Mouse (Mus musculus): ENCODE measurements around the gene Zfp740. TPM values are rescaled to one million over a fixed set of nuclear protein-coding genes. Genes with fewer than 3 reads are reported as not detected.

Gene Zfp740
- polyA plus RNA-seq, 1 experiment from 2014 or later: 64.1 TPM

DNA sequence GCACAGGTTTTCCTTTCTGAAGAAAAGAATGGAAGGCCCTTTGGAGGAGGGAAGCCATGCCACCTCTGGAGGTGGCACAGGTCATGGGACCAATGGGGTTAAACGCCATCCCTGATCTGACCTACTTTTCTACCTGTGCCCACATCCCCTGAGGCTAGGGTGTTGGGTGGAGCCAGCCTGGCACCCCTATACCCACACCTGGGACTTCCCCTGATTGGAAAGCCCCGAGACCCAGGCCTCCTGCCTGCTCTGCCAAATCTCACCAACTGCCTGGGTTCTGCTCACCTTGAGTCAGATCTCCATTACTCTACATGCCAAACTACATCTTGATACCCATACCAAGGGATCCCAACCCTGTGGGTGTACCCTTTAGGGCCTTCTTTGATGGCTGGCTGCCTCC lies 60.0 kb downstream of the Zfp740 start:
- no peak overlapping the region for H3K27ac ChIP-seq (ENCODE audit: low read depth)
- H3K4me2 ChIP-seq: no peak overlapping the region
- 63% methylated on average over 2 of the region's 2 CpGs for WGBS
- TF ChIP-seq CTCF (IDR thresholded peaks at IDR 0.05; ENCODE audit: low read depth): no peak
- H3K4me3 ChIP-seq (ENCODE audit: low read depth, low read length): no peak overlapping the region
- no peaks in the 10 kb centered on the region for H3K27me3 ChIP-seq (ENCODE audit: insufficient read depth, low read length)
- no peak overlapping the region for H3K9ac ChIP-seq
- no peak for ATAC-seq (ENCODE audit: insufficient read depth)
- no peak for DNase-seq
- no peaks in the 10 kb centered on the region for H3K9me3 ChIP-seq (ENCODE audit: low read depth, low read length)
- H3K36me3 ChIP-seq (ENCODE audit: insufficient read depth): no peaks in the 10 kb centered on the region
- H3K4me1 ChIP-seq (ENCODE audit: insufficient read depth): peaks cover 12% of the 10 kb centered on the region

Other genes with a start within 250 kb of the Zfp740 start
- 0.05 TPM in 2 replicates for gene Krt78, start 249.0 kb upstream of the Zfp740 start, polyA plus RNA-seq (2014; fragmentation: Nextera tagmentation; extraction: Ambion mirVana)
- gene Krt8, start 198.8 kb upstream of the Zfp740 start, polyA plus RNA-seq (2014; fragmentation: Nextera tagmentation; extraction: Ambion mirVana): 183 and 192 TPM in 2 replicates
- gene Krt18, start 175.1 kb upstream of the Zfp740 start, polyA plus RNA-seq (2014; fragmentation: Nextera tagmentation; extraction: Ambion mirVana): 148 TPM in 2 replicates
- gene Eif4b, start 129.5 kb upstream of the Zfp740 start, polyA plus RNA-seq (2014; fragmentation: Nextera tagmentation; extraction: Ambion mirVana): 134 and 137 TPM in 2 replicates
- 48.3 and 56.9 TPM in 2 replicates for gene Tns2, start 102.8 kb upstream of the Zfp740 start, polyA plus RNA-seq (2014; fragmentation: Nextera tagmentation; extraction: Ambion mirVana)
- 11.5 and 13.6 TPM in 2 replicates for gene Spryd3, start 67.0 kb upstream of the Zfp740 start, polyA plus RNA-seq (2014; fragmentation: Nextera tagmentation; extraction: Ambion mirVana)
- gene Igfbp6, start 58.9 kb upstream of the Zfp740 start, polyA plus RNA-seq (2014; fragmentation: Nextera tagmentation; extraction: Ambion mirVana): 6.8 and 7.2 TPM in 2 replicates
- 0.16 and 0.19 TPM in 2 replicates for gene Soat2, start 52.7 kb upstream of the Zfp740 start, polyA plus RNA-seq (2014; fragmentation: Nextera tagmentation; extraction: Ambion mirVana)
- 59.1 and 68.1 TPM in 2 replicates for gene Csad, start 1.5 kb downstream of the Zfp740 start, polyA plus RNA-seq (2014; fragmentation: Nextera tagmentation; extraction: Ambion mirVana)
- 1.4 and 2.6 TPM in 2 replicates for gene Itgb7, start 28.7 kb downstream of the Zfp740 start, polyA plus RNA-seq (2014; fragmentation: Nextera tagmentation; extraction: Ambion mirVana)
- gene Rarg, start 54.3 kb downstream of the Zfp740 start, polyA plus RNA-seq (2014; fragmentation: Nextera tagmentation; extraction: Ambion mirVana): 38.5 and 38.7 TPM in 2 replicates
- 0.38 and 0.82 TPM in 2 replicates for gene Gm9918, start 67.3 kb downstream of the Zfp740 start, polyA plus RNA-seq (2014; fragmentation: Nextera tagmentation; extraction: Ambion mirVana)
- gene Mfsd5, start 76.2 kb downstream of the Zfp740 start, polyA plus RNA-seq (2014; fragmentation: Nextera tagmentation; extraction: Ambion mirVana): 63.1 and 64.0 TPM in 2 replicates
- 44.1 and 45.9 TPM in 2 replicates for gene Espl1, start 93.0 kb downstream of the Zfp740 start, polyA plus RNA-seq (2014; fragmentation: Nextera tagmentation; extraction: Ambion mirVana)
- gene Pfdn5, start 122.9 kb downstream of the Zfp740 start, polyA plus RNA-seq (2014; fragmentation: Nextera tagmentation; extraction: Ambion mirVana): 477 and 511 TPM in 2 replicates
- gene Myg1, start 128.5 kb downstream of the Zfp740 start, polyA plus RNA-seq (2014; fragmentation: Nextera tagmentation; extraction: Ambion mirVana): 111 and 113 TPM in 2 replicates
- 99.1 and 103 TPM in 2 replicates for gene Aaas, start 147.5 kb downstream of the Zfp740 start, polyA plus RNA-seq (2014; fragmentation: Nextera tagmentation; extraction: Ambion mirVana)
- gene Sp7, start 163.9 kb downstream of the Zfp740 start, polyA plus RNA-seq (2014; fragmentation: Nextera tagmentation; extraction: Ambion mirVana): 0.55 and 0.64 TPM in 2 replicates
- gene Sp1, start 202.9 kb downstream of the Zfp740 start, polyA plus RNA-seq (2014; fragmentation: Nextera tagmentation; extraction: Ambion mirVana): 15.3 and 16.1 TPM in 2 replicates
- 0.21 and 0.85 TPM in 2 replicates for gene Amhr2, start 242.1 kb downstream of the Zfp740 start, polyA plus RNA-seq (2014; fragmentation: Nextera tagmentation; extraction: Ambion mirVana)

All from lung, embryonic 14.5 days (tissue).